ENCODE assay signal across 9 mouse cellular contexts in genomic region chr15:99024668-99025314, GRCm38 (mm10). TPM values are rescaled to one million over a fixed set of nuclear protein-coding genes. Genes with fewer than 3 reads are reported as not detected.
A peak's percentile ranks its signal among the peaks of the same experiment; 100 is the strongest.
DNase-seq lines count a peak whose midpoint lies in the region; ATAC-seq and TF ChIP-seq lines count a peak whose summit lies in the region.
"Had no signal": no experiment of that assay in that cellular context is flagged by ENCODE, and none has a peak within 500 bp of the region (broad histone marks: within the 10 kb centered on the region; RNA-seq: fewer than 3 reads in every experiment).

No protein-coding gene starts in this region.

- ATAC-seq in heart, embryonic 12.5 days (ENCODE audit: insufficient number of reproducible peaks, low FRiP score): no peak
- ATAC-seq in midbrain, postnatal 0 days (ENCODE audit: low FRiP score): no peak

- DNase-seq in heart, adult 18-20 months: peak; percentile 64 to 93
- DNase-seq in MN1 (ENCODE audit: low spot score): peak; percentile 94
- DNase-seq in cerebellum, adult 8-10 months: peak; percentile 71
- DNase-seq in heart, embryonic 10.5 days (ENCODE audit: low spot score): peak; percentile 89
- DNase-seq in left cerebral cortex, adult 18-20 months (ENCODE audit: low spot score in 2 of 2): peak; percentile 72 to 85
- DNase-seq in midbrain, postnatal 0 days (ENCODE audit: low spot score): peak; percentile 86
- DNase-seq in testis, postnatal 14 days (ENCODE audit: low spot score): peak; percentile 60

- H3K4me1 ChIP-seq in heart, embryonic 12.5 days (replicated peaks): peaks cover 10% of the 10 kb centered on the region
- peaks cover 12% of the 10 kb centered on the region for H3K4me1 ChIP-seq in heart, embryonic 10.5 days
- no peaks in the 10 kb centered on the region for H3K4me1 ChIP-seq in midbrain, postnatal 0 days (ENCODE audit: insufficient read depth, low read length)

- no peaks in the 10 kb centered on the region for H3K36me3 ChIP-seq in heart, embryonic 12.5 days
- H3K36me3 ChIP-seq in heart, embryonic 10.5 days: no peaks in the 10 kb centered on the region
- no peaks in the 10 kb centered on the region for H3K36me3 ChIP-seq in midbrain, postnatal 0 days (ENCODE audit: insufficient read depth, low read length)
- H3K36me3 ChIP-seq: midbrain, embryonic 12.5 days had no signal

- no peak overlapping the region for H3K9ac ChIP-seq in heart, embryonic 12.5 days
- H3K9ac ChIP-seq in midbrain, postnatal 0 days (replicated peaks; ENCODE audit: low read length, poor library complexity, severe bottlenecking): no peak overlapping the region
- H3K9ac ChIP-seq: midbrain, embryonic 12.5 days had no signal

- 19% methylated on average over 7 of the region's 8 CpGs for WGBS in heart, embryonic 12.5 days
- 23% methylated on average over 7 of the region's 8 CpGs for WGBS in heart, embryonic 10.5 days
- 22% methylated on average over 7 of the region's 8 CpGs for WGBS in midbrain, postnatal 0 days

- no peak overlapping the region for H3K4me3 ChIP-seq in heart, embryonic 12.5 days
- H3K4me3 ChIP-seq in heart, embryonic 10.5 days: no peak overlapping the region
- no peak overlapping the region for H3K4me3 ChIP-seq in midbrain, postnatal 0 days (ENCODE audit: low read depth, low read length)
- H3K4me3 ChIP-seq: midbrain, embryonic 12.5 days had no signal

- H3K27ac ChIP-seq in heart, embryonic 12.5 days (ENCODE audit: poor library complexity, severe bottlenecking): no peak overlapping the region
- H3K27ac ChIP-seq in heart, embryonic 10.5 days: no peak overlapping the region
- no peak overlapping the region for H3K27ac ChIP-seq in midbrain, postnatal 0 days (ENCODE audit: low read depth, low read length)
- H3K27ac ChIP-seq: midbrain, embryonic 12.5 days had no signal

- TF ChIP-seq CTCF in midbrain, postnatal 0 days (IDR thresholded peaks at IDR 0.05): peak; percentile 86

- no peak overlapping the region for H3K4me2 ChIP-seq in heart, embryonic 12.5 days
- H3K4me2 ChIP-seq in midbrain, postnatal 0 days (ENCODE audit: low read depth, low read length, poor library complexity, severe bottlenecking): no peak overlapping the region
- H3K4me2 ChIP-seq: midbrain, embryonic 12.5 days had no signal

- no peaks in the 10 kb centered on the region for H3K27me3 ChIP-seq in heart, embryonic 12.5 days (replicated peaks)
- no peaks in the 10 kb centered on the region for H3K27me3 ChIP-seq in heart, embryonic 10.5 days (ENCODE audit: insufficient read depth, poor library complexity, severe bottlenecking)
- H3K27me3 ChIP-seq in midbrain, postnatal 0 days (ENCODE audit: insufficient read depth, low read length): peaks cover 9% of the 10 kb centered on the region; the same call in 1 of the 2 replicates

- peaks cover 4% of the 10 kb centered on the region; the same call in 1 of the 2 replicates for H3K9me3 ChIP-seq in heart, embryonic 12.5 days (replicated peaks)
- no peaks in the 10 kb centered on the region for H3K9me3 ChIP-seq in heart, embryonic 10.5 days
- no peaks in the 10 kb centered on the region for H3K9me3 ChIP-seq in midbrain, postnatal 0 days (ENCODE audit: low read length)
- H3K9me3 ChIP-seq: midbrain, embryonic 12.5 days had no signal

RNA-seq across cellular contexts. Expression of gene Tuba1c, which starts 4.9 kb away (rescaled TPM):
- total RNA-seq in heart, adult 18-20 months (2021): 10 to 100 TPM; 31.8 to 41.4 TPM
- 135 and 139 TPM in 2 replicates for polyA plus RNA-seq in heart, embryonic 12.5 days (2016; fragmentation: Nextera tagmentation; extraction: Ambion mirVana)
- 172 and 183 TPM in 2 replicates for polyA plus RNA-seq in heart, embryonic 10.5 days (2016; fragmentation: Nextera tagmentation; extraction: Ambion mirVana)
- total RNA-seq in left cerebral cortex, adult 18-20 months (2021): 10 to 100 TPM; 65.4 to 66.8 TPM
- 18.2 and 22.6 TPM in 2 replicates for total RNA-seq in midbrain, postnatal 0 days (2014; rRNA removed)
- polyA plus RNA-seq in midbrain, postnatal 0 days (2015; fragmentation: Nextera tagmentation; extraction: Ambion mirVana): 9.6 and 9.9 TPM in 2 replicates

RNA-seq across cellular contexts. Expression of gene Prph, which starts 30.2 kb away (rescaled TPM):
- under 1 TPM in 1 of 2 experiments, not detected in 1; 0.15 TPM for total RNA-seq in heart, adult 18-20 months (2021)
- polyA plus RNA-seq in heart, embryonic 12.5 days (2016; fragmentation: Nextera tagmentation; extraction: Ambion mirVana): 0.22 and 0.50 TPM in 2 replicates
- polyA plus RNA-seq in heart, embryonic 10.5 days (2016; fragmentation: Nextera tagmentation; extraction: Ambion mirVana): 0.36 and 1.1 TPM in 2 replicates
- total RNA-seq in left cerebral cortex, adult 18-20 months (2021): 1 to 10 TPM in 1 of 2 experiments, under 1 TPM in 1; 0.77 to 2.6 TPM
- total RNA-seq in midbrain, postnatal 0 days (2014; rRNA removed): 9.8 and 11.2 TPM in 2 replicates
- polyA plus RNA-seq in midbrain, postnatal 0 days (2015; fragmentation: Nextera tagmentation; extraction: Ambion mirVana): 8.0 and 9.1 TPM in 2 replicates

RNA-seq across cellular contexts. Expression of gene Troap, which starts 49.6 kb away (rescaled TPM):
- under 1 TPM in 1 of 2 experiments, not detected in 1; 0.28 TPM for total RNA-seq in heart, adult 18-20 months (2021)
- polyA plus RNA-seq in heart, embryonic 12.5 days (2016; fragmentation: Nextera tagmentation; extraction: Ambion mirVana): 27.2 and 28.0 TPM in 2 replicates
- polyA plus RNA-seq in heart, embryonic 10.5 days (2016; fragmentation: Nextera tagmentation; extraction: Ambion mirVana): 35.7 TPM in 2 replicates
- not detected for total RNA-seq in left cerebral cortex, adult 18-20 months (2021)
- total RNA-seq in midbrain, postnatal 0 days (2014; rRNA removed): 1.6 and 4.1 TPM in 2 replicates
- polyA plus RNA-seq in midbrain, postnatal 0 days (2015; fragmentation: Nextera tagmentation; extraction: Ambion mirVana): 1.4 and 2.1 TPM in 2 replicates
